Mouse (Mus musculus) T-cell, adult 2 months (primary cell): ENCODE measurements around the gene Sugp1.
"Not testable (repeated sequence)": the region's sequence is repeated elsewhere in the genome, so short reads cannot be mapped to it uniquely, and the experiment has no call there.

Source experiments
- DNase-seq: peaks from one replicate; pipeline ENCODE4 v3.0.0; 2022; ENCODE audit warnings: low spot score

Gene Sugp1

DNA sequence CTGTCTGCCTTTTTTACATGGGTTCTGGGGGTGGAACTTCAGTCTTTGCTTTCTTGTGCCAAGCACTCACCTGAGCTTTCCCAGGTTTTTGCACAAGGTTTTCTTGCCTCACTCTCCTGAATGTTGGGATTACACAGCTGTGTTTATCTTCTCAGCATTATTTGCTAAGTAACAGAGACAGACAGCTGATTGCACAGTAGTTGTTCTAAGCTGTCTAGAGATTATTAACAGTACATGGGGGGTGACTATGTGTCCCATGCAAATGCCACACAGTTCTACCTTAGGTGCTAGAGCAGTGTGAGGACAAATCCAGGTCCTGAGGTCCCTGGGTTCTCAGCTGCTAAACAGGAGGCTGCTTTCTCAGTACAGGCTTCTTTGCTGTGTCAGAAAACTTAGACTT lies 7.0 kb downstream of the Sugp1 start:
- no peak for DNase-seq

DNA sequence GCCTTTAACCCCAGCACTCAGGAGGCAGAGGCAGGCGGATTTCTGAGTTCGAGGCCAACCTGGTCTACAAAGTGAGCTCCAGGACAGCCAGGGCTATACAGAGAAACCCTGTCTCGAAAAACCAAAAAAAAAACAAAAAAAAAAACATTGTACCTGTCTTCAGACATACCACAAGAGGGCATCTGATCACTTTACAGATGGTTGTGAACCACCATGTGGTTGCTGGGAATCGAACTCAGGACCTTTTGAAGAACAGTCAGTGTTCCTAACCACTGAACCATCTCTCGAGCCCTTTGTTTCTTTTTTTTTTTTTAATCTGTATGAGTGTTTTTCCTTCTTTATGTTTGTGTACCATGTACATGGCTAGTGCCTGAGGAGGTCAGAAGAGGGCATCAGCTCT lies 7.8 kb downstream of the Sugp1 start:
- not testable (repeated sequence) for DNase-seq

DNA sequence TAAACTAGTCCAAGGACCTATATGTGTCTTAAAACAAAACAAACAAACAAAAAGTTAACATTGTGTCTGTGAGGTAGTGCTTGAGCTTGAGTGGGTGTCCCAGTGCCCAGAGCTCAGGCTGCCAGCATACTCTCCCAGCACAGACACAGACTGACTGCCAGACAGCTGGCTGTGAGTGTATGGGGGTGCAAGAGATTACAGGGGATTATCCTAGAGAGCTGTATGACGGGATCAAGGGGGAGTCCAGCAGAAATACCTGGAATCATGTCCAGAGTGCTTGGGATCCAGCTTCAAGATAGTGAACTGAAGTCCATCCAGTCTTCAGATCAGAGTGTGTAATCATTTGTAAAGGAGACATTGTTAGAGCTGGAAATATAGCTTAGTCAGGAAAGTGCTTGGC lies 15.1 kb downstream of the Sugp1 start:
- no peak for DNase-seq

DNA sequence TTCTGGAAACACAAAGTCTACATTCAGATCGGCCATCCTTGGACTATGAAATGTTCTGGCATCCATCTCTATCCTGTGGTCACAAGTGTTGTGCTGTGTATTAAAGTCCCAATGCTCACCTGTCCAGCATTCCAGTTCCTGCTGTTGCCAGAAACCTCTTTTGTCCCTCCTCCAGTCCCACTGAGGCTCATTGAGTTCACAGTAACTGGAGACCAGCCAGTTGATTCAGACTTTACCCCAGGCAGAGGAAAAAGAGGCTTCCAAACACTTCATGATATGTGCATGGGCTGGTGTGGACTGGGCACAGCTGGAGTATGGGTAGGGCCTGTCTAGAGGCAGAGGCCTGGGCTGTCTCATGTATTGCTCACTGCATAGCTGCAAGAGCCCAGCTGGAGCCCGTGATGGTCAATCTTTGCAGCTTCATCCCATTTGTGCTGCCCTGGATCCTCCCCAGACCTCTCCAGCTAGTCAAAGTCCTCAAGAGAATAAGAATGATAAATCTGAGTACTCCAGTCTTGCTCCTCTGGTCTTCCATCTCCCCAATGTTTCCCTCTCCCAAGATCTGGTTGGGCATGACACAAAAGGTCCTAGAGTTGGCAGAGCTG lies 29.3 kb downstream of the Sugp1 start:
- DNase-seq = no peak

DNA sequence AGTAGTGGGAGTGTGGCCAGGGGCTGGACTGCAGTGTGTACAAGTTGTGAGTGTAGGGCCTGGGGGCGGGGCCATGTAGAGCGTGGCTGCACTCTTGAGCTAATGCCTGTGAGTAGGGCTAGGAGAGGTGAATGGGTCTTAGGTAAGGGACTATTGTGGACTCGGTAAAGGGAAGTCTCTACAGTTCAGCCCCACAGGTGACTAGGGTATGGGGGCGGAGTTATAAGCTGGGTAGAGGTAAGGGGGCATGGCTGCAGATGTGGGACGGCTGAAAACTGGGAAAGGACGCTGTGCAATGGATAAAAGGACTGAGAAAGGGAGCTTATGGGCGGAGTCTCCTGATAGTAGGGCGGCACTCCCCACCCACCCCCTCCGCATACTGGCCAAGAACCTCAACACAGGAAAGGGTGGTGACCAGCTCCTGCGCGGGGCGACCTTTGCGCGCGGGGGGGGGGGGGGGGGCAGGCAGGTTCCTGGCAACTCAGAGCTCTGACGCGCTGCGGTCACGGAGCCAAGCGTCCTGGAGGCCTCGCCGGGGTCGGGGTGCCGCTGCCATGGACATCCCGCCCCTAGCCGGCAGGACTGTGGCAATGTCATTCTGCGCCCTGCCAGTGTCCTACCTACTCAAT lies 29.9 kb downstream of the Sugp1 start, which contains the start of gene Tm6sf2:
Tm6sf2 (plus strand) TSS at position 484 of the 629 bp plus-strand sequence.
- DNase-seq = peak; percentile 17

DNA sequence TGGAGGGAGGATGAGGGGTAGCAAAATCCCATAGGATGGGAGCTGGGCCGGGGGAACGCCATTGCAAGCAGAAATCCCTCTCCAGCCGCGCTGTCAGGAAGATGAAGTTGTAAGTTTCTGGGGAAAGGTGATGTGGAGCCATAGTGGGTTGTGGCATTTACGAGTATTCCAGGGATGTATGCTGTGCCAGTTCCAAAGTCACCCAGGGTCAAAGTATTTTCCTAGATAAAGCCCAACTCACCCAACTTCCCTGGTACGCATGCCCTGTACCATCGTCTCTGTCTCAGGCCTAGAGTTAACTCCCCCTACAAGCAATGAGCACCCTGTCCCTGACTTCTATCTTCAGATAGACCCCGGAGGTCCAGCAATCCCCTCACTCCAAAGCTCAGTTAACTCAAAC lies 30.5 kb downstream of the Sugp1 start:
- DNase-seq = no peak

DNA sequence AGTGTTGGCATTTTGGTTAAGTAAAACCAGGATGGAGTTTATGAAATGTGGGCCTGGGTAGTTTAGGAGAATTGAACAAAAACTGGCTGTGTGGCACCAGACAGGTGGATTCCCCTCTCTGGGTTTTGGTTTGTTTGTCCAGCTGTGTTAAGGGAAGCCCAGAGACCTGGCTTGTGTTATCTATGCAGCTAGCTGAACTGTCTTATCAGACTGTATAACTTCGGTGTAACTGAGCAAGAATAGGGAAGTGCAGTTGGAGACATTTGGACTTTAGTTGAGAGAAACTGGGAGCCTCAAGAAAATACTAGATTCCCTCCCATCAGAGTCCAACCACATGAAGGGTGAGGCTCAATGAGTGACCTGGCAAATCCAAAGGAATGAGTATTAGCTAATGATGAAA lies 31.1 kb downstream of the Sugp1 start:
- no peak for DNase-seq

DNA sequence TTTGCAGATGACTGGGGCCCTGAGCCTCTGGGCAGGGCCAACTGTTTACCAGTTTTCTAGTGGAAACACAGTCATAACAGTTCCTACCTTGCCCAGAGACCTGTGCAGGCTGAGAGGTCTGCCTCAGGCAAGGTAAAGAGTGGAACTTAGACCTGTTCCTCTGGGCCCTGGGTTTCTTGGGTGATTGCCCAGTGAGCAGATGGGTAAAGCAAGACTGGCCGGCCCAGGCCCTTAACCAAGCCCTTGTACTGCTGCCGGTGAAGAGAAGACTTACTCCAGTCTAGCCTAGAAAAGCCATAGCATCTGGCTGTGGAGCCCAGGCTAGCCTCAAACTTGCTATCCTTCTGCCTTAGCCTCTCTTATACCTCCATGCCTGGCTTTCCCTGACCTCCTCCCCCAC lies 39.4 kb downstream of the Sugp1 start:
- no peak for DNase-seq

DNA sequence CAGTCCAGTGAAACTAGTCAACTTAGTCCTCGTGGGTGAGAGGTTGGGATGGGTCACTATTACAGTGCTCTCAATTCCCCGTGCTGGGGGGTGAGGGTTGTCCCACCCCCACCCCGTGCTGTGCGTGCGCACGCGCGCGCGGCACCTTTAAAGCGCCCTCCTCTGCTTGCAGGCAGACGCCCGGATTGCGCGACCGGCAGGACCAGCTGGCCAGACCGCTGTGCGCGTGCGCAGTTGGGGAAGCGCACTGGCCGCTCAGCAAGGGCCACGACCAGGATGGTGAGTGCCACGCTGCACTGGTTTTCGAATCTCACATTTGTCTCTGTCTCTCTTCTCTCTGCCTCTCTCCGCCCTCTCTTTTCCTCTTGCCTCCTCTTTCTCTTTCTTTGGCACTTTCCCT lies 40.7 kb downstream of the Sugp1 start, which contains the start of gene Hapln4:
Hapln4 (plus strand) TSS at position 173 of the 400 bp plus-strand sequence.
- DNase-seq = no peak

DNA sequence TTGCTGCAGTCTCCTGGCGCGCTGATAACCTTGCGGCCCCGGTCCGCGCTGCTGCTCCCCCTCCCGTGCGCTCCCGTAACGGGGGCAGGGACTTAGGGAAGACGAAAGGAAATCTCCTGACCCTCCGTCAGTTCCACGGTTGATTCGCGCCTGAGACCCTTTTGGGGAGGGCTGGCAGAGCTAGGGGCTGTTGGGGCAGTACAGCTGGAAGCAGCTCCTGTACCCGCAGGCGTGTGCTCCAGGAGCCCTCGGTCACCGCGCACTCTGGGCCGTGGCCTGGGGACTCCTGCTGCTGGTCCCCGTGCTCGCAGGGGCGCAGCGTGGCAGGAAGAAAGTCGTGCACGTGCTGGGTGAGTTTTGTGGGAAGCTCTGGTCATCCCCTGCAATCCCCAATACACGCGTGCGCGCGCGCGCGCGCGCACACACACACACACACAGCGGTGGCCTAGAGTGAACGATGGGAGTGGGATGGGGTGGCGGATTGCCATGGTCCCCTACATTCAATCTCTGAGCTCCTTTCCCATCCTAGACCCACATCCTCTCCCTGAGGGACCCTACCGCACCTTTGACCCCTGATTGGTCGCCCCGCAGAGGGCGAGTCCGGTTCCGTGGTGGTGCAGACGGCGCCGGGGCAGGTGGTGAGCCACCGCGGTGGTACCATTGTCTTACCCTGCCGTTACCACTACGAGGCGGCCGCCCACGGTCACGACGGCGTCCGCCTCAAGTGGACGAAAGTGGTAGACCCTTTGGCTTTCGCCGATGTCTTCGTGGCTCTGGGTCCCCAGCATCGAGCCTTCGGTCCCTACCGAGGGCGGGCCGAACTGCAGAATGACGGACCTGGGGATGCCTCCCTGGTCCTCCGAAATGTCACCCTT lies 41.8 kb downstream of the Sugp1 start:
- no peak for DNase-seq

DNA sequence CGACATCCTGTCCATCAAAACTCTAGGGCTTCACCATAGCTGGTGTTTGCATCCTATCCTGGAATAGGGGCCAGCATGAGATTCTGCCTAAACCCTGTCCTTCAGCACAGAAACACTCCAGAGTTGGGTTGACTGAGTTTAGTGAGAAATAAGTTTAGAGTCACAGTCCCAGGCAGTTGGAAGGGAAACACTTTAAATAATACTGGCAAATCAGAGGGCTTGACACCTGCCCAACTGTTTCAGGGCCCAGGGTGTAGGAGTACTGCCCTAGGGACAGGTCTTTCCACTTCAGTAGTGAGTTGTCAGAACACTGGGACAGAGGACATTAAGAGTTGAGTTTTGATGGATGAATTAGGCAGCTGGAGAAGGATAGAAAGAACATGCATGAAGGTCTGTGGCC lies 43.5 kb downstream of the Sugp1 start:
- DNase-seq = no peak

DNA sequence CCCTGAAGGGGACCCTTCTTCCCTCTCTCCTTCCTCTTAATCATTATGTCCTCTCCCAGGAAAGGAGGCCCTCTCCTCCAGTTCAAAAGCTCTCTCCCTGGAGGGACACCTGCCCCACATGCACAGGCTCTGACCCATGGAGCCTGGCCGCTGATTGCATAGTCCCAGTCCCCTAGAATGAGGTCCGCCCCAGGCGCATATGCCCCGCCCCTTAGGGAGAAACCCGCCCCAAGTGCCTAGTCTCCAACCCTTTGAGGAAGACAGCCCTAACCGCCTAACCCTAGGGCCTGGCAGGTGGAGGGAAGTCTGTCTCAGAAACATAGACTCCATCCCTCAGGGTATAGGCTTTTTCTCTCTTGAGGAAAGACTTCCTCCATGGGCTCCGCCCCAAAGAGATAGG lies 44.6 kb downstream of the Sugp1 start:
- DNase-seq = no peak

DNA sequence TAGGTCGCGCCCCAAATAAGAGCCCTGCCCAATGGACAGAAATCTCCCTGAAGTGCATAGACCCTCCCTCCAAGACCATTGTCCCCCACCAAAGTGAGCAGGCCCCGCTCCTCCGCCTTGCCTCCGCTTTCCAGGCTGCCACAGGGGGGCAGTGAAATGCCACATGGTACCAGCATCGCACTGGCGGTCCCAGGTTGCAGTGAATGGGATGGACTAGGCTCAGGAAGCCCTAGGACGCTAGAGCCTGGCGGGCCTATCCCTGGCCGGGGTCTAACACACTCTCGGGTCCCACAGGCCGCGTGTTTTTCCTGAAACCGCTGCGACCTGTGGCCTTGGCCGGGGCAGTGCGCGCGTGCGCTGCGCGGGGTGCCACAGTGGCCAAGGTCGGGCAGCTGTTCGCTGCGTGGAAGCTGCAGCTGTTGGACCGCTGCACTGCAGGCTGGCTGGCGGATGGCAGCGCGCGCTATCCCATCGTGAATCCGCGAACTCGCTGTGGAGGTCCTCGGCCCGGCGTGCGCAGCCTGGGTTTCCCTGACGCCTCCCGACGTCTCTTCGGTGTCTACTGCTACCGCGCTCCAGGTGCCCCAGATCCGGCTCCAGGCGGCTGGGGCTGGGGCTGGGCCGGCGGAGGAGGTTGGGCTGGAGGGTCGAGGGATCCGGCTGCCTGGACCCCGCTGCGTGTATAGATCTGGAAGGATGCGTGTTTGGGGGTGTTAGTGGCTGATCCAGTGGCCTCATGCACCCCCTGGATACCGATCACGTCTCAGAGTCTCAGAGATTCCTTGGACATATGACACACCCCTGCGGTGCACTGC lies 45.4 kb downstream of the Sugp1 start:
- no peak for DNase-seq

DNA sequence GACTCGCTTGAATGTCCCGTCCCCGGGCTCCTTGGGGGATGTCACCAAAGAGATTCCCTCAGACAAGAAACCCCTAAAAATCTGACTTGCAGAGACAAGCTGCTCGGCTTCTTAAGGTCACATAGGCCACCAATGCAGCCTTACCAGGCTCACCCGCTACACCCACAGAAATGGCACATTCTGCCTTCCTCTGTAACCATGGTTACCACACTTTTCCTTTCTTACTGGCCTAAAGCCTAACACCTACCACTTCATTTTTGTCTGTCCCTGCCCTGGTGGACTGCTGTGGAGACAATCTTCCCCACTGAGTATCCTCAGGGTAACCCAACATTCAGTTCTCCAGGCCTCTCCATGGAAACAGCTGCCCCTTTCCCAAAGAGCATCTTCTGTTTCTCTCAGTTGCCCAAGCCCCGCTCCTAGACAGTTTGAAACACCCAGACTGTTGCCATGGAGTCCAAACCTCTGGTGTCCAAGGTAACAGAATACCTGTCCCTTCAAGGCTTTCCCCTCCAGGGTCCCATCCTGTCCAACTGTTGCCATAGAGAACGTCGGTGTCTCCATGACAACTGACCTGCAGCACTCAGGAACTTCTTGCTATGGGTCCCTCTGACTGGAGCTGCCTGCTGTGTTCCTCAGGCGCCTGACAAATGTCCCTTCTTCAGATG lies 46.8 kb downstream of the Sugp1 start:
- DNase-seq = no peak

DNA sequence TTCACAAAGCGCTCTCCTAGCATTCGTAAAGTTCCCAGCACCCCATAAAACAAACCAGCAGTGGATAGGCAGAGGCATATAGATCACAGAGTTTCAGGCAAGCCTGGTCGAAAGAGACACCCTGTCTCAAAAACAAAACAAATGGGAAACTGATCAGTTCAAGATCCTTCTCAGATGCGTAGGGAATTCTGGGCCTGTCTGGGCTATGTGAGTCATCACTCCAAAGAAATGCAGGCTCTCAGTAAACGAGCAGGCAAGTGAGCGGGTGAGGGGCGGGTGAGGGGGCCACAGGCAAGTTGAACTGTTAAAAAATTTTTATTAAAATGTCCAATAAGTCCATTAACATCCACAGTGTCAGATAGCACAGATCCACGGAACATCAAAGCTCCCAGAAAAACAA lies 50.2 kb downstream of the Sugp1 start:
- no peak for DNase-seq

DNA sequence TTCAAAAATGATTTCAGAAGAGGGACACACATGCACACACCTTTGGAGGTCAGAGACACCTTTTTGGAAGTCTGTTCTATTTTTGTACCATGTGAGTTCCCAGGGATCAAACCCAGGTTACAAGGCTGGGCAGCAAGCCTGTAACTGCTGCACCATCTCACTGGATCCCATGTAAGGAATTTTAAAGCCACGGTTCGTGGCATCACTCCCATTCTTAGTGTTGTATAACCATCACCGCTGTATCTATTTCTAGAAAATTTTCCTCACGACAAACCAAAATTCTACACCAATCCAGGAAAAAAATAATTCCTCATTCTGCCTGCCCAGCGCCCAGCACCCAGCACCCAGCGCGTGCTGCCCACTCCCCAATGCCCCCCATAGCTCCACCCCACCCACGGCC lies 56.7 kb downstream of the Sugp1 start:
- no peak for DNase-seq

DNA sequence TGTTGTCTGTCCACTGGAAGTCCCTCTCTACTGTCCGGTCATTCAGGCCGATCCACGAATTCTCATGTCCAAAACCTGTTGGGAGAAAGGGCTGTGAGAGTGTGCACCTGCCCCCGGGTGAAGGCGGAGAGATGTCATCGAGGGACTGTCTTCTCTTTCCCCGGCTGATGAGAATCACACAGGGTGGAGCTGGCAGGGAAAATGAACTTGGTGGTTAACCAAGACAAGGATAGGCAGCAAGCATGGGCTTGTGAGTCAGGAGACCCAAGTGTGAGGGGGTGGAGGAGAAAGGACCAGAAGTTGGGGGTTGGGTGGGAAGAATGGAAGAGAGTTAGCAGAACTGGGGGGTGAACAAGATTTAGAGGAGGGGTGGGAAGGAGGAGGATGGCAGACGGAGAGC lies 57.6 kb downstream of the Sugp1 start:
- no peak for DNase-seq

DNA sequence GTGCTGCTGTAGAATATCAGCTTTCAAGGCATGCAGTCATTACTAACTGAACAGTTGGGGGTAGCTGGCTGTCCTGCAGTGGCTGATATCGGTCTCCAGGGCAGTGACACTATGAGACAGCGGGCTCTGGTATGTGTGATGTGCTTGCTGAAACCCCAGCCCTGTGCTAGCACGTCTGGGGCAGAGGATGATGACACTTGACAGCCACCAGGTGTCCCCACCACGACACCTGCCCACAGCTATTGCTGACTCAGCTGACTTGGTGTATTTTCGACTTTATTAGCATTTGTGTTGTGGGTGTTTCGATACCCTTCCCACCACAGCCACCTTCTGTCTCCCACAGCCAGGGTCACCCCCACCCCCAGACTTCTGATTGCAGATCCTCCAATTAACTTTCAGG lies 61.9 kb downstream of the Sugp1 start:
- DNase-seq = peak; percentile 63

DNA sequence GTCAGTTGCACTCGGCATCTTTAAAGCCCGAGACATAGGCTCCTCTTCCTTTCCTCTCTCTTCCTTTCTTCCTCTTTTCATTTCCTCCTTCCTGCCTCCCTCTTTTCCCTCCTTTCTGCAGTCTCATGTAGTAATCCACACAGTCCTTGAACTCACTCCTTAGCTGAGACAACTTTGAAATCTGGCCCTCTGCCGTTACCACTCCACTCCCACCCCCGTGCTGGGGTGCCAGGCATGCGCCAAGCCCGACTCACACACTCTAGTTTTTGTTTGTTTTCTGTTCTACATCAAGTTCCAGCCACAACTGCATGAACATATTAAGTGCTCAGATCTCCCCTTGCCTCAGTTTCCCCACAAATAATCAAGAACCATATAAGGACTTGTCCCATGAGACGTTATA lies 62.3 kb downstream of the Sugp1 start:
- DNase-seq = no peak

DNA sequence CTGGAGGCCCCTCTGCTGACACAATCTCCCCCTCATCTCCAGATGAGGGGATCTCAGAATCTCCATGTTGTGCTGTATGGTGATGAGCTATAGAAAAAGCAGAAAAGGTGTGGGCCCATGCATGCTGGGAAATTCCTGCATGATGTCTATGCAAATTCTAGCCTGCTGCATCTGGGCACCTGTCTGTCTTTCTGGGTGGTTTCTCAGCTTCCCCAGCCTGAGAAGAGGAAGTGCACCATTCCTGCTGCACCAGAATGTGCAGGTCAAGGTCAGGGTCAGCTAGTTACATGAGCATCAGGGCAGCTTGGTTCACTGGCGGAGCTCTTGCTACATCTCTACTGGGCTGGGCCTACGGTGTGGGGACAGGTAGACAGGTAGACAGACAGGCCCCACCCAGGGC lies 67.8 kb downstream of the Sugp1 start:
- no peak for DNase-seq

DNA sequence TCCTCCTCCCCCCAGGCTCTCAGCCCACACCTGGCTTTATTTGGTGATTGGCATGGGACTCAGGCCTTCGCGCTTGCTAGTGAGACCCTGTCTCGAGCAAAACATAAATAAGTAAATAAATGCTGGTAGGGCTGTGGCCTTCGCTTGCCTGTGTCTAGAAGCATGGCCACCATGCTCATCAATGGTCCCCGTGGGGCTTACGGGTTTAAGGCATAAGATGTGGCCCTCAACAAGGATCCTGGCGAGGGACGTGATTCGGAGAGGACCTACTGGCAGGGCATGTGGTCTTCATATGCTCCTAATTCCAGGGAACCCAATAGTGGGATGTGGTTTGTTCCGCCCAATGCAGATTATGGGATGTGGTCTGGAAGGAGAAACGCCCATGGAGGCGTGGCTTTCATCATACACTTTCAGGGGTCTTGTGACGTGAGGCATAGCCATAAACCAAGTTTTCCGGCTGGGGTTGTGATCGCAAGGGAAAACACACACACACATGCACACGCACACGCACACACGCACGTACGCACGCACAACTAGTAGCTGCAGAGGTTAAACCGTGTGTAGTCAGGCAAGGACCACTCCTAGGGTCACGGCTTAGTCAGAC lies 68.7 kb downstream of the Sugp1 start:
- DNase-seq = no peak
